Mouse (Mus musculus): ENCODE results near the gene Unc13b.

- TF ChIP-seq FLI1 (IDR thresholded peaks at IDR 0.05; ENCODE audit: low read length), result no peak
- TF ChIP-seq GATA1 (IDR thresholded peaks at IDR 0.05; ENCODE audit: borderline replicate concordance, low read length), result no peak
Measured at GRCm38 (mm10) chr4:43082458-43082857, 23.7 kb downstream of the Unc13b start.
